Mouse (Mus musculus): ENCODE measurements around the gene Magohb.

Magohb gene

DNA sequence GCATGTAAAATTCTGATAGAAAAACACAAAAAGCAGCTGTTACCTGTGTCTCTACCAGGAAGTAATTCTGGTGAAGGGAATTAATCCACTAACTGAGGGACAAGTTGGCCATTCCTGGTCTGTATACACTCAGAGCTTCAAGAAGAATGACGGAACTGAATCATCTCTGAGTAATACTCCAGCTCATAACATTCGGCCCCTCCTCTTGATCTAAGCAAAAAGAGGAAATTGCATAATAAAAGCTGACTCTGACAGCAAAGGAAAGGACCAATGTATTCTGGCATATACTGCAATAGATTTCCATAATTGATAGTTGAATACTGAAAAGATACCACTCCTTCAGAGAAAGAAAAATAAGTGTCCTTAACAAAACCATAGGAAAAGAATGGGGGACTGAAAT lies 45.8 kb downstream of the Magohb start, which contains the start of gene Klra2:
Gene Klra2, minus strand, starts transcription at position 157 of the 400 bp plus-strand sequence.
- DNase-seq, result peak; percentile 29

- no peak for DNase-seq
Measured at GRCm38 (mm10) chr6:131245081-131245480, 48.0 kb downstream of the Magohb start.

All from heart, adult 11 months (tissue).